Mouse (Mus musculus) myocyte (in vitro differentiated cells): ENCODE data around the gene Lgals7.

Experiments used
- MAX ChIP-seq: IDR thresholded peaks from one replicate; pipeline ENCODE4 v1.6.1; 2011; ENCODE audit warnings: low read depth, mild to moderate bottlenecking, control low read depth
- POLR2A ChIP-seq: IDR thresholded peaks from one replicate; pipeline ENCODE4 v1.6.1; 2011; ENCODE audit warnings: low read depth, mild to moderate bottlenecking, control low read depth, moderate library complexity; ENCODE audit not compliant: insufficient read length

GRCm38 (mm10) chr7:28880554-28880953 is 16.9 kb downstream of the Lgals7 start:
- no peak for TF ChIP-seq POLR2A
- TF ChIP-seq MAX: no peak
